Mouse (Mus musculus) heart, postnatal 14 days (tissue): ENCODE results near the gene Slc25a5. TPM values are rescaled to one million over a fixed set of nuclear protein-coding genes. Genes with fewer than 3 reads are reported as not detected.

Experiments
- DNase-seq, 2 experiments: peaks; one replicate each; pipeline ENCODE4 v3.0.0; 2021 to 2022
- intact Hi-C: fragments of 180-260 bp; cut with DNase I; formaldehyde crosslinking; loops from one replicate; pipeline ENCODE4 v1.15.1; 2025
- long read RNA-seq, 2 experiments: library from polyadenylated mRNA; stranded (forward); transcript quantifications; one replicate each; pipeline ENCODE4 v2.0.0; 2021
- total RNA-seq, 2 experiments: library from RNA; stranded (reverse); gene quantifications; 2 replicates each; pipeline ENCODE4 v1.2.3; 2021

Slc25a5 gene
- total RNA-seq = 100 to 1,000 TPM; 545 to 681 TPM
- long read RNA-seq, experiment 1, transcript Slc25a5-201 (4 exons, 1,240 nt) = major isoform, 1,495 of 2,118 reads
- long read RNA-seq, experiment 1, partial matches to known transcripts = 6 of 2,118 reads
- long read RNA-seq, experiment 1, other reads (novel, unspliced or antisense) = 616 of 2,118 reads
- long read RNA-seq, experiment 2, transcript Slc25a5-201 (4 exons, 1,240 nt) = major isoform, 927 of 1,696 reads
- long read RNA-seq, experiment 2, partial matches to known transcripts = 5 of 1,696 reads
- long read RNA-seq, experiment 2, other reads (novel, unspliced or antisense) = 763 of 1,696 reads

DNA sequence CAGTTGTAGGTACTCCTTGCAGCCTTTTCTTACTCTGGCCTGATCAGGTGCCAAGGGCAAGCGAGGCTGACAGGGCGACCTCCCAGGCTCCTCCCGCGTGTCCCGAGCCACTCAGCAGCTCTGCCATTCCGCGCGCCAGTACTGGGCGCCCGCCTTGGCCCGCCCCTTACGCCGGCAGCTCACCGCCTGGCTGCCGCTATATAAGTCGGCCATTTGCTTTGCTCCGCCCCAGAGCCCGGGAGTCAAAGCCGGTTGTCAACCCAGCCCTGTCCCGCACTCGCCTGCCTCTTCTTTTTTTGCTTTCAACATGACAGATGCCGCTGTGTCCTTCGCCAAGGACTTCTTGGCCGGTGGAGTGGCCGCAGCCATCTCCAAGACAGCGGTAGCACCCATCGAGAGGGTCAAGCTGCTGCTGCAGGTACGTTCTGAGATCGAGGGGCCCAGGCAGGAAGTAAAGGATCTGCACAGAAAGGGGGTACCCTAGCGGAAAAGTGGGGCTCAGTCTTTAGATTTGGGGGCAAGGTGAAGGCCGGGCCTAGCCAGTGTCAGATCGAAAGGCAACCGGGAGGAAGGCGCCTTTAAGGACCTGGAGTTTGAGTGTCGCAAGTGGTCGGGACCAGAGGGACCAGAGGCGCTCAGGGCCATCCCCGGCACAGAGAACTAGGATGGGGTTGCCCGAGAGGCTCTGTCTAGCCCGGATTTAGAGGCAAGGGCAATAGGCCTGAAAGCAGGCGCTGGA lies at the start of gene Slc25a5:
TSS of gene Slc25a5 (plus strand) at position 228 of the 739 bp plus-strand sequence.
- DNase-seq = peak; percentile 83 to 87
- intact Hi-C loops = no loop called here

- intact Hi-C loops = no loop called here
- DNase-seq = no peak
Observed at GRCm38 (mm10) chrX:36746789-36747188, 48.7 kb upstream of the Slc25a5 start.

DNA sequence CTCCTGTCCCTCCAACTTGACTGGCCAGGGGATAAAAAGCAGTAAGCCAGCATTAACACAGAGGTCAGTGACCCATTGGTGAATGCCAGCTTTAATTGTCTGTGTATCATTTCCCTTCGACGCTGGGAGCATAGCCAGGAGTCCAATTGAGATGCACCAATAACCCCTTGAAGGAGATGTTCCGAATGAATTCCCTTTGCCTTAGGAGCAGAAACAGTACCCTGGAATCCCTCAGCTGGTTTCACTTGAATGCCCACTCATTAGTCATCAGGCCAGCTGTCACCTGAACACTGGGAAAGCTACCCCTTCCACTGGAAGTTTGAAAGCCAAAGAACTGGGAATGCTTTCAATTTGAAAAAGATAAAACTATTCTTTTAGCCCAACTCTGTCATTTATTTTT lies 46.9 kb upstream of the Slc25a5 start:
- intact Hi-C loops = no loop called here
- no peak for DNase-seq

DNA sequence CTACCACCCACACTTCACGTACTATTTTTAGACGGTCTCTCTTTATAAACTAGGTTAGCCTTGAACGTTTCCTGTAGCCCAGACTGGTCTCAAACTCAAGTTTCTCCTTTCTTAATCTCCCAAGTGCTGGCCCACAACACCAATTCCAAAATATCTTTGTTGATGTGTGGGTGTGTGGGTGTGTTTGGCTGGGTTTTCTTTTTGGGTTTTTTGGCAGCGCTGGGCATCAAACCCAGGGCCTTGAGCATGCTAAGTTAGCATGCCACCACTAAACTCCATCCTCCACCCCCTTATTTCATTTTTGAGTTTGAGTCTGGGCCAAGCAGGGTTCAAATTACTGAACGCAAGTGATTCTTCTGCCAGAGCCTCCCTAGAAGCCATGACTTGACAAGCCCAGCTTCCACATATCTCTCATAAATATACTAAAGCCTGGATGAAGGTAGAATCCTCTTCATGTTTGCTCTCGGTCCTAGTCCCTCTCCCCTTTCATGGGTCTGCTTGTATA lies 46.1 kb upstream of the Slc25a5 start:
- DNase-seq = no peak
- intact Hi-C loops = no loop called here

DNA sequence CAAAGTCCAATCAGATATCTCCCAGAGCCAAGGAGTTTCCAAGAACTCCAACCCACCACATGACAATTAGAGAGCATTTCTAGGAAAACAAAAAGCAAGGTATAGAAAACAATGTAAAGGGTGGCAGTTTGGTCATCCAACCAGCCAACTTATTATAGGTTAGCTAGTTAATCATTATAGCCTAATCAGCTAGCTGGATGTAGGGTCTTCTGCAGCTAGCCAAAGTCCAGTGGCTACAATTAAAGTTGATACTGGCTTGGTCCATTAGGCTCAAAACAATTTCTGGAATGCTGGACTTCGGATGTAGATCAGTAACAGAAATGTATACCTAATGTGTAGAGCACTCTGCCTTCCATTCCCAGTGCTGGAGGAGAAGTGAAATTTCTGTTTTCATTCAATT lies 44.9 kb upstream of the Slc25a5 start:
- DNase-seq = no peak
- intact Hi-C loops = no loop called here

GRCm38 (mm10) chrX:36752586-36752985 lies 42.9 kb upstream of the Slc25a5 start:
- DNase-seq = no peak
- intact Hi-C loops = no loop called here

GRCm38 (mm10) chrX:36757796-36758472 lies 37.5 kb upstream of the Slc25a5 start:
- intact Hi-C loops = no loop called here
- DNase-seq = no peak

DNA sequence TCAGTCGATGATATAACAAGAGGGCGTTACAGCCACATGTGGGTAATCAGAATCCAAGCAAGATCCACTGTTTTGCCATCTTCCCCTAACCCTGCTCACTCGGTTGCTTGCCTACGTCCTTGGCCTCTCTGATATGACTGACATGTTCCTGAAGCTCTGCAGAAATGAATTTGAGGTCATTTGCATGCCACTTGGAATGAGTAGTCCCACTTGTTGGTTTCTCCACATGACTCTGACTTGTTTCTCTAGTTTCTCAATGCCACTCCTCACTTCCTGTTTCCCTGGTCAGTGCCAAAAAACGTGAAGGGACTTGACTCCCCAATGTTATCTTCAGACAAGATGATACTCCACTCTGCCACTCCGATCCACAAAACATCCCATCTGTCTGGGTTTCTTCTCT lies 36.9 kb upstream of the Slc25a5 start:
- intact Hi-C loops = no loop called here
- no peak for DNase-seq

- DNase-seq = peak; percentile 24 to 63
- intact Hi-C loops = loop anchor here (2.0 to 10.0 kb wide), 5 partner anchors 46 to 314 kb away; no protein-coding TSS in a partner anchor
Observed at GRCm38 (mm10) chrX:36760946-36761635, 34.4 kb upstream of the Slc25a5 start.

GRCm38 (mm10) chrX:36762289-36762688 lies 33.2 kb upstream of the Slc25a5 start:
- intact Hi-C loops = loop anchor here (5.0 to 10.0 kb wide), 3 partner anchors 45 to 313 kb away; no protein-coding TSS in a partner anchor
- DNase-seq = no peak

DNA sequence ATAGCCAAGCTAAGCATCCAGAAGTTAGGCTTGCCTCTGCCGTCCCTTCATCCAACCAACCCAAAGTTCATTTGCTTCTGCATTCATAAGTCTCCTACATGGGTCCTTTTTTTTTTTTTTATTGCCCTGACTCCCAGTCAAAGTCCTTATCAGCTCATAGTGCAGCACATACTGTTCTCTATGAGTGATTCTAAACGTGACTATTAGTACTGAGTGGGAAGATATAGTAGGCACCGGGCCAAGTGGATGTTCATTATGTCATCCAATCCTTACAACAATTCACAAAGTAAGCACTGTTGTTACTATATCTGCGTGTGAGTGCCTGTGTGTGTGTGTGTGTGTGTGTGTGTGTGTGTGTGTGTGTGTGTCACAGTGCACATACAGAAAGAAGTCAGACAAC lies 32.6 kb upstream of the Slc25a5 start:
- DNase-seq = no peak
- intact Hi-C loops = loop anchor here (5.0 to 10.0 kb wide), 3 partner anchors 44 to 312 kb away; no protein-coding TSS in a partner anchor

DNA sequence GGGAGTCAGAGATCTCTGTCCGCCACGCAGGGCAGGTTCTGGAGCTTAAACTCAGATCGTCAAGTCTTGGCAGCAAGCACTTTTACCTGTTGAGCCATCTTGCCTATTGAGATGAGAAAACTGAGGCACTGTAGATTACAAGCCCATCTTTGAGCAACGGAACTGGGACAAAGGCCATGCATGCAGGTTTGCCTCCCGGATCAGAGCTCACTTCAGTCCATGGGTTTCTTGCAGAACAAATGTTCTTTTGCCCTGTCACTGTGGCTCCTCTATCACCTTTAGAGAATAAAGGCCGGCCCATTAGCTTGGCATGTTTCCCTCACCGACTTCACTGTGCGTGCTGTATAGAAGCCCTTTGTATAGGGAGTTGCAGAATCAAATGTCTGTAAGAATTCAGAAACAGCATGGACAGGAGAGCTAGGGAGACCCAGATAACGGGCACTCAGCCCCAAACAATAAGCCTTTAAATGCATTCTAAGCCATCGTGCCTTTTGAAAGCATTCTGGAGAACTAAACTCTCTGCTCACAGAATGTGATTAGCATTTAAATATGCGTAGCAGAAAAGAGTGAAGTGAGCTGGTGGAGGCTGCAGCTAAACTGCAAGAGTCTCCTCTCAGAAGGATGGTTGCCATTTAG lies 32.0 kb upstream of the Slc25a5 start:
- no peak for DNase-seq
- intact Hi-C loops = loop anchor here (5.0 to 10.0 kb wide), 3 partner anchors 44 to 311 kb away; no protein-coding TSS in a partner anchor

GRCm38 (mm10) chrX:36763934-36764317 lies 31.5 kb upstream of the Slc25a5 start:
- intact Hi-C loops = loop anchor here (5.0 to 10.0 kb wide), 3 partner anchors 43 to 311 kb away; no protein-coding TSS in a partner anchor
- DNase-seq = no peak

DNA sequence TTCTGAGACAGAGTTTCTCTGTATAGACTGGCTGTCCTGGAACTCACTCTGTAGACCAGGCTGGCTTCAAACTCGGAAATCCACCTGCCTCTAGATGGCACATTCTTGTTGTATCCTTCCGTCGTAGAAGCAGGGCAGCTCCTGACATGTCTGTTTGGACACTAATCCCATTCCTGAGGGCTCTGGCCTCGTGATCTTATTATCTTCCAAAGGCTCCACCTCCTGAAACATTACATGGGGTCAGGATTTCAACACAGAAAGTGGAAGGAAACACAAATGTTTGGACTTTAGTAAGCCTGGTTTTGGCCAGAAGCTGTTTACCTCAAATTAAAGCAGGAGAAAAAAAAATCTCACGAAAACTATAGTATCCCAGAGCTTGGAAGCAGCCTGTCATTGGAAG lies 28.1 kb upstream of the Slc25a5 start:
- intact Hi-C loops = loop anchor here (10.0 kb wide), 2 partner anchors 257 to 307 kb away; no protein-coding TSS in a partner anchor
- no peak for DNase-seq

DNA sequence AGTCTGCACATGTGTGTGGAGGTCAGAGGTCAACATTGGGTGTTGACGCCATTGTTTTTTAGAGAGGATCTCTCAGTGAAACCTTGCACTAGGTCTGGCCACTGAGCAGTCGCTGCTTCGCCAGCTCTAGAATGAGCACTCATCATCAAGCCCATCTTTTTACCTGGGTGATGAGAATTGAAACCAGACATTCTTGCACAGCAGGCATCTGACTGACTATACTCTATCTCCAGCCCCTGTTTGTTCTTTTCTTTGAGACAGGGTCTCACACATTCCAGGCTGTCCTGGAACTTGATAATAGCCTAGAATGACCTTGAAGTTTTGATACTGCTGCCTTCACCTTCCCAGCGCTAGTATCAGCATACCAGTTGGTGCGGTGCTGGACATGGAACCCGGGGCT lies 22.9 kb upstream of the Slc25a5 start:
- no peak for DNase-seq
- intact Hi-C loops = no loop called here

GRCm38 (mm10) chrX:36775520-36775919 lies 19.9 kb upstream of the Slc25a5 start:
- intact Hi-C loops = no loop called here
- no peak for DNase-seq

GRCm38 (mm10) chrX:36777694-36778093 lies 17.8 kb upstream of the Slc25a5 start:
- DNase-seq = no peak
- intact Hi-C loops = no loop called here

- intact Hi-C loops = no loop called here
- no peak for DNase-seq
Observed at GRCm38 (mm10) chrX:36789360-36789759, 6.1 kb upstream of the Slc25a5 start.

- no peak for DNase-seq
- intact Hi-C loops = no loop called here
Observed at GRCm38 (mm10) chrX:36794571-36794970, 880 bp upstream of the Slc25a5 start.

DNA sequence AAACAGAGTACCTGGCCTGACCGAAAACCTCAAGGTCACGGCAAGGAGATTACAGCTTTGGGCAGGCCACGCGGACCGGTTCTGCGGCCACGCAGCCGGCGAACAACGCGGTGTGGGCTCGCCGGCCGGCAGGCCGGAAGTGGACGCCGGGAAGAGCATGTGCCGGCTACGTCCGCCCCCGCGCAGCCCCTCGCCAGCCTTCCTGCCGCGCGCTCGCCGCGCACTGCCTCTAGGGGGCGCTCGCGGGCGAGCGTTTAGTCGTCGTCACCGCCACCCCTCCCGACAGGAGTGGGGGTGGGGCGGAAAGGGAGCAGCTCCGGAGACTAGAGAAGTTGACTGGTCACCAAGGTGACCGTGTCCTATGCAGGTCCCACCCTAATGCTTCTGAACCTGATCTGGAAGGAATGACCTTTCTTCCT lies 721 bp downstream of the Slc25a5 start:
- intact Hi-C loops = no loop called here
- DNase-seq = peak; percentile 90 to 91
